Mouse (Mus musculus): Measurements from ENCODE around the gene Islr2. TPM values are rescaled to one million over a fixed set of nuclear protein-coding genes. Genes with fewer than 3 reads are reported as not detected.
"Not testable (repeated sequence)": the region's sequence is repeated elsewhere in the genome, so short reads cannot be mapped to it uniquely, and the experiment has no call there.

Gene Islr2
- total RNA-seq (2021): 0.64 and 1.7 TPM in 2 replicates
- long read RNA-seq: 0 reads

GRCm38 (mm10) chr9:58203516-58204447 lies at the start of gene Islr2, which contains the start of gene Islr:
Islr2 (minus strand) TSS chr9:58204319.
Islr (minus strand) TSS chr9:58204306.
- DNase-seq: peak; percentile 69

GRCm38 (mm10) chr9:58253805-58254122 lies 49.6 kb upstream of the Islr2 start:
- not testable (repeated sequence) for DNase-seq

- peak; percentile 93 for DNase-seq
Measured at GRCm38 (mm10) chr9:58253033-58253804, 49.1 kb upstream of the Islr2 start, which contains the start of gene Stoml1. Stoml1 (plus strand) TSS chr9:58253164.

- DNase-seq: not testable (repeated sequence)
Measured at GRCm38 (mm10) chr9:58250730-58251129, 46.6 kb upstream of the Islr2 start.

GRCm38 (mm10) chr9:58250322-58250721 lies 46.2 kb upstream of the Islr2 start:
- DNase-seq: no peak

- peak; percentile 80 for DNase-seq
Measured at GRCm38 (mm10) chr9:58249592-58250192, 45.6 kb upstream of the Islr2 start, which contains the start of gene Pml. Pml (minus strand) TSS chr9:58249786.

- DNase-seq: no peak
Measured at GRCm38 (mm10) chr9:58248746-58249413, 44.8 kb upstream of the Islr2 start.

- DNase-seq: peak; percentile 85
Measured at GRCm38 (mm10) chr9:58247064-58247759, 43.1 kb upstream of the Islr2 start.

- no peak for DNase-seq
Measured at GRCm38 (mm10) chr9:58246083-58246591, 42.0 kb upstream of the Islr2 start.

- no peak for DNase-seq
Measured at GRCm38 (mm10) chr9:58243696-58244095, 39.6 kb upstream of the Islr2 start.

GRCm38 (mm10) chr9:58242696-58243095 lies 38.6 kb upstream of the Islr2 start:
- DNase-seq: no peak

- peak; percentile 60 for DNase-seq
Measured at GRCm38 (mm10) chr9:58241780-58242485, 37.8 kb upstream of the Islr2 start.

GRCm38 (mm10) chr9:58234502-58235015 lies 30.4 kb upstream of the Islr2 start:
- no peak for DNase-seq

GRCm38 (mm10) chr9:58232374-58232773 lies 28.3 kb upstream of the Islr2 start:
- no peak for DNase-seq

- DNase-seq: no peak
Measured at GRCm38 (mm10) chr9:58231746-58232145, 27.6 kb upstream of the Islr2 start.

GRCm38 (mm10) chr9:58228777-58229466 lies 24.8 kb upstream of the Islr2 start:
- no peak for DNase-seq

GRCm38 (mm10) chr9:58225915-58226913 lies 22.1 kb upstream of the Islr2 start:
- peak; percentile 48 for DNase-seq

GRCm38 (mm10) chr9:58224356-58224755 lies 20.2 kb upstream of the Islr2 start:
- DNase-seq: no peak

Data from adrenal gland, postnatal 25 days (tissue).